Mouse (Mus musculus) liver, embryonic 11.5 days (tissue): Measurements from ENCODE around the gene Tfrc. TPM values are rescaled to one million over a fixed set of nuclear protein-coding genes. Genes with fewer than 3 reads are reported as not detected.

Experiments
- ATAC-seq: fragments of 200-750 bp; cut with Nextera tagmentation; replicated peaks from 2 replicates; pipeline ENCODE4 v1.8.0; 2017; ENCODE audit warnings: moderate number of reproducible peaks, mild to moderate bottlenecking, moderate TSS enrichment, moderate library complexity; ENCODE audit not compliant: low FRiP score
- DNase-seq: peaks from one replicate; pipeline ENCODE4 v3.0.0-alpha.2; 2017; ENCODE audit warnings: low spot score
- H3K27ac ChIP-seq: fragments of 300-500 bp; sonication (generic); 2 replicates; pipeline ENCODE4 v1.5.1; 2014; ENCODE audit warnings: mild to moderate bottlenecking, low read depth, low read length, control low read depth
- H3K27me3 ChIP-seq: fragments of 300-500 bp; sonication (generic); replicated peaks from 2 replicates; pipeline ENCODE4 v1.6.1; 2014; ENCODE audit warnings: low read length, mixed read lengths; ENCODE audit not compliant: control insufficient read depth, insufficient read depth
- H3K36me3 ChIP-seq: fragments of 300-500 bp; sonication (generic); 2 replicates; pipeline ENCODE4 v1.6.1; 2014; ENCODE audit warnings: mild to moderate bottlenecking, low read length, moderate library complexity, mixed read lengths; ENCODE audit not compliant: control insufficient read depth, insufficient read depth
- H3K4me1 ChIP-seq: fragments of 300-500 bp; sonication (generic); replicated peaks from 2 replicates; pipeline ENCODE4 v1.6.1; 2014; ENCODE audit warnings: low read length, mixed read lengths; ENCODE audit not compliant: control insufficient read depth, insufficient read depth
- H3K4me2 ChIP-seq: fragments of 300-500 bp; sonication (generic); 2 replicates; pipeline ENCODE4 v1.6.1; 2014; ENCODE audit warnings: mild to moderate bottlenecking, control low read depth, moderate library complexity
- H3K4me3 ChIP-seq: fragments of 300-500 bp; sonication (generic); 2 replicates; pipeline ENCODE4 v1.5.1; 2014; ENCODE audit warnings: low read depth, low read length, control low read depth
- H3K9ac ChIP-seq: fragments of 300-500 bp; sonication (generic); 2 replicates; pipeline ENCODE4 v1.6.1; 2014; ENCODE audit warnings: low read depth, low read length, control low read depth
- H3K9me3 ChIP-seq: fragments of 300-500 bp; sonication (generic); 2 replicates; pipeline ENCODE4 v1.6.1; 2016; ENCODE audit warnings: low read length, inconsistent platforms, mixed read lengths; ENCODE audit not compliant: control insufficient read depth
- WGBS: fragments of 180-500 bp; shearing (Covaris S2); extraction: QIAGEN DNeasy Blood & Tissue Kit; methylation state at CpG from one replicate; pipeline ENCODE4 v1.1.7; 2014; 5-methylcytosine and 5-hydroxymethylcytosine counted together
- polyA plus RNA-seq: library from polyadenylated mRNA; unstranded; fragments of >200 nt; fragmentation: Nextera tagmentation; extraction: Ambion mirVana; gene quantifications from 2 replicates; pipeline ENCODE4 v1.2.1, GENCODE M21; 2014

The Tfrc gene
- 220 and 245 TPM in 2 replicates for polyA plus RNA-seq

DNA sequence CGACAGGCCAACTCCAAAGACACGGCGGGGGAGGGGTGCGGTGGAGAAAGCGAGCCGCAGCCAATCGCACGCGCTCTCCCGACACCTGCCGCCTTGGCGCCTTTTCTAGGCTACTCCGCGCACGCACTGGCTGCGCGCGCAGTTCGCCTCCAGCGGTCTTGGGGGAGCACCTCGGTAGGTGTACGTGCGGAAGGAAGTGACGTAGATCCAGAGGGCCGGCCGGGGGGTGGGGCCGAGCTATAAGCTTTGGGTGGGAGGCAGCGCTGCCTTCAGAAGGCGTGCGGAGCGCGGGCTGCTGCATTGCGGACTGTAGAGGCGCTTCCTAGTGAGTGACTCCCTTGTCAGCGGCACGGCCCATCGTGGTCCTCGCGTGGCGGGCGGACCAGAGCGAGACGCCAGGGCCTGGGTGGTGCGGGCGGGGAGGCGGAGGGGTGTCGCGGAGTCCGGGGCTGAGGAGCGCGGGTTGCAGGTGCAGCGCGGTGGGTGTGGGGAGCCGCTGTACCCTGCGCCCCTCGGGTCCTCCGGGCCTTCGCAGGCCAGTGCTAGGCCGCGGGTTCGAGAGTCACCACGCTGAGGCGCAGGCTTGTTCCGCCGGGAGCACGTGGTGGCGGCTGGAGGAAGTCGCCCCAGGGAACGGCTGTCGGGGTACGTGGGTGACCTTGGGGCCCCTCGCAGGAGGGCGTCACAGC is at the start of gene Tfrc:
TSS of gene Tfrc (plus strand) at position 209 of the 689 bp plus-strand sequence.
- DNase-seq (peak; percentile 99), ATAC-seq (peak; percentile 95)
- Histone ChIP-seq H3K27me3 (no peaks in the 10 kb centered on the region), H3K4me2 (peak within 1 kb of the TSS; percentile 52), H3K4me3 (peak within 1 kb of the TSS; percentile 87), H3K4me1 (peaks cover 13% of the 10 kb centered on the region), H3K9ac (peak within 1 kb of the TSS; percentile 99), H3K36me3 (peaks cover 3% of the 10 kb centered on the region), H3K9me3 (no peaks in the 10 kb centered on the region), H3K27ac (peak within 1 kb of the TSS; percentile 98)
- under 1% methylated on average over 73 of the region's 73 CpGs for whole genome bisulfite sequencing

DNA sequence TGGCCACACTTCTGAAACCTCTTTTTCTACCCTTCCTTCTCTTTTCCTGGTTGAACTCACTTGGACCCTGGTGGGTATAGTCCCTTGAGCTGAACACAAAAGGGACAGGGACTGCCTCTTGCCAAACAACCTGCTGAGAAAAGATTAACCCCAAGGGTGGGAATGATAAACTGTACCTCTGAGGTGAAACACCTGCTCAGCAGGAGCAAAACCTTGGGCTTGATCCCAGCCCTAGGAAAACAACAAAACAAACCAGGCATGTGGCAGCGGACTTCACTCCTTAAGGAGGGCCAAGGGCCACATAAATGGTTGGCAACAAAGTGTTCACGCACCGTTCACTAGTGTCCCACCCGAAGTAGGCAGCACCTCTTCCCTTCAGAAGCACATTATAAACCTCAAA is 49.2 kb upstream of the Tfrc start:
- H3K27me3 ChIP-seq, result no peaks in the 10 kb centered on the region
- no peak for ATAC-seq
- H3K4me3 ChIP-seq, result no peak overlapping the region
- no peak overlapping the region for H3K4me2 ChIP-seq
- H3K27ac ChIP-seq, result no peak overlapping the region
- no peaks in the 10 kb centered on the region for H3K9me3 ChIP-seq
- WGBS, result 70% methylated on average over 4 of the region's 4 CpGs
- no peak for DNase-seq
- no peaks in the 10 kb centered on the region for H3K36me3 ChIP-seq
- no peak overlapping the region for H3K9ac ChIP-seq
- no peaks in the 10 kb centered on the region for H3K4me1 ChIP-seq

DNA sequence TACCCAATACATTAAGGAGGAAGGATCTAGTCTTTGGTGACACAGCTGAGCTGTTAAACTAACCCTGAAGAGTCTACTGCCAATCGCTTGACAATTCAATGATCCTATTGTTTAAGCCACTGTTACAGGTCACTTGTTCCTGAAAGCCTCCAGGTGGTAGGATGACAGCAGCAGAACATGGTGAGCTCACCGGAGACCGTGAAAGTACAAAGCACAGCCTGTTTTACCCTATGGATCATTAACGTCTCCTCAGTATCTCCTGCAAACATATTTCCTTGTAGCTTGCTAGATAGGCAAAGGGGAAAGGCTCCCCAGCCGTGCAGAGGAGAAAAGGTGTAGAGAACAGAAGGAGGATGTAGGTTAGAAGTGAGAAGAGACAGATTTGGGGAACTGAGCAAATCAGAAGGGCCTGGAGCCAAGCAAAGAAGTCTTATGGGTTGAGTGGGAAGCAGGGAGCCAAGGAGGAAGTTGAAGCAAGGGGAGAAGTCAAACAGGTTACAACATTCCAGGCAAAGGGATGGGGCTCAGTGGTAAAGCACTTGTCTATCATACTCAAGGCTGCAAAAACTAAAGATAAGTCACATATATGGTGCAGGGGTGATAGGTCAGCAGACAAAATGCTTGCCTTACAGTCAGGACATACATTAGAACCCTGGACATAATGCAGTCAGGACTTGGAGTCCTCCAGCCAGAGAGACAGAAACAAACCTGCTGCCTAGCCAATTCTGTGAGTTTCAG is 45.5 kb upstream of the Tfrc start:
- DNase-seq, result no peak
- 58% methylated on average over 5 of the region's 5 CpGs for WGBS
- Histone ChIP-seq H3K27ac (no peak overlapping the region), H3K27me3 (no peaks in the 10 kb centered on the region), H3K9ac (no peak overlapping the region), H3K4me3 (no peak overlapping the region), H3K4me2 (no peak overlapping the region), H3K36me3 (no peaks in the 10 kb centered on the region), H3K4me1 (no peaks in the 10 kb centered on the region), H3K9me3 (no peaks in the 10 kb centered on the region)
- no peak for ATAC-seq

DNA sequence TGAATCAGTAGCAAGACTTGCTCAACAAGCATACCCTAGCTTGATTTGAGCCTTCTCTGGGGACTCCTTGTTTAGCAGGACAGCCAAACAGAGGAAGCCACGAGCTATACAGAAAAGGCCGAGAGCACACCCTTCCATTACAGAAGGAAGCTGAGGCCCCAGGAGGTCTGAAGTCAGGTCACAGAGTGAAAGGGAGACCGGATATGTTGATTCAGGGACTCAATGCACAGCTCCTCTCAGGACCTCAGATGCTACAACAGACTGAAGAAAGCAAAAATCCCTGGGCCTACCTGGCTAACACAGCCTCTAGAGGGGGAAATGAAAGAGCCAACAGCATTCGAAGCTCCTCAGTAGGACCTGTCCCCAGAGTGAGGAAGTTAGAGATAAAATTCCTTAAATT is 41.4 kb upstream of the Tfrc start:
- Histone ChIP-seq H3K4me1 (no peaks in the 10 kb centered on the region), H3K9ac (no peak overlapping the region), H3K4me3 (no peak overlapping the region), H3K27me3 (no peaks in the 10 kb centered on the region), H3K36me3 (no peaks in the 10 kb centered on the region), H3K9me3 (no peaks in the 10 kb centered on the region), H3K4me2 (no peak overlapping the region), H3K27ac (no peak overlapping the region)
- no peak for ATAC-seq
- no peak for DNase-seq
- whole genome bisulfite sequencing, result 51% methylated on average over 4 of the region's 4 CpGs

DNA sequence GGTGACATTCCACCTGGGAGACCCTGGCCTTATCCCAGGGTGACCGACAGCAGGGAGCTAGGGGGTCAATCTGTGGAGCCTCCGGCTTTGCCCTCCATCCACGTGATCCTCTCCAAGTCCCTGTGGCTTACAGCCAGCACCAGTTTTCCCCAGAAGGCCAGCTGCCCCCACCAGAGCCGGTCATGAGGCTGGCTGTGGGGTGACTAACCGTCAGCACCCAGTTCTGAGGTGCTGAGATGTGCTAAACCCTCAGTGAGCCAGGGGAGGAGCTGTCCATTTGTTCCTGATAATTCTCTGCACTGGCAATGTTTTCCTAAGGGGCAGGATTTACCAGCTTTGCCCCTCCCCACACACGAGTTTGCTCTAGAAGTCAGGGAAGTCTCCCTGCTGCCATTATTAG is 40.3 kb upstream of the Tfrc start:
- H3K4me3 ChIP-seq, result no peak overlapping the region
- H3K27ac ChIP-seq, result no peak overlapping the region
- ATAC-seq (no peak), DNase-seq (no peak)
- WGBS, result 73% methylated on average over 6 of the region's 6 CpGs
- no peaks in the 10 kb centered on the region for H3K9me3 ChIP-seq
- no peaks in the 10 kb centered on the region for H3K4me1 ChIP-seq
- H3K27me3 ChIP-seq, result no peaks in the 10 kb centered on the region
- no peak overlapping the region for H3K4me2 ChIP-seq
- H3K36me3 ChIP-seq, result no peaks in the 10 kb centered on the region
- H3K9ac ChIP-seq, result no peak overlapping the region

DNA sequence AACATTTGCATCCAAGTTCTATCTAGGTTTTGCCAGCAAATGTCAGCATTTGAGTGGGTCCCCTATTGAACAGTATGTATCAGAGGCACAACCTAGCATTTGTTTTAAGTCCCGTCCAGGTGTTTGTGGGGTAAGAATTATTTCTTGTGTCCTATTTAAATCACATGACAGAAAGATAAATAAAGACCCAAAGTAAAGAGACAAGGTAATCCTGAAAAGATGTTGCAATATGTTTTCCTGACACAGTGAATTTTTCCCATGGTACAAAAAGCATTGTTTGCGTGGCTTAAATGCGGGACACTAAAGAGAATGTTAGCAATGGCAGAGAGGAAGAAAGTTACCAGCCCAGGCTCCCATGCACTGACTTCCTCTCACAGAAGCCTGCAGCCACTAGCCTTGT is 38.7 kb upstream of the Tfrc start:
- Histone ChIP-seq H3K9ac (no peak overlapping the region), H3K4me1 (no peaks in the 10 kb centered on the region), H3K27ac (no peak overlapping the region), H3K4me3 (no peak overlapping the region), H3K4me2 (no peak overlapping the region), H3K9me3 (no peaks in the 10 kb centered on the region), H3K27me3 (no peaks in the 10 kb centered on the region), H3K36me3 (no peaks in the 10 kb centered on the region)
- ATAC-seq (no peak), DNase-seq (no peak)
- WGBS, result 86% methylated on average over 3 of the region's 3 CpGs

DNA sequence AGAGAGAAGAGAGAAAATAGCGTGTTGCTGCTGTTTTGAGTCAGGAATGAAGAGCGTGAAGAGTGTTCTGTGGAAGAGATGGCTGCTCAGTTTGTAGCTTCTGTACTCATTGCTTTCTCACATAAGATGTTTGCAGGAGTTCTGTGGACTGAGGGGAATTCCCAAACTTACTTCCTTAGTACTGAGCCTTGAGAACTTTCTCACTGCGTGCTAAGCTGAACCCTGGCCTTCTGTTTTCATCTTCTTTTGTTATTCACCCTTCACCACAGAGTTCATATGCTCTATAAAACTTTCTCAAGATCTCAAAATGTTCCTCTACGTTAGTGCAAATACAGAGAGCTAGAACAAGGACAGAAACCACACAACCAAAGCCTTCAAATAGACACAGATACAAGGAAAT is 36.2 kb upstream of the Tfrc start:
- Histone ChIP-seq H3K4me1 (no peaks in the 10 kb centered on the region), H3K4me3 (no peak overlapping the region), H3K36me3 (no peaks in the 10 kb centered on the region), H3K27ac (no peak overlapping the region), H3K4me2 (no peak overlapping the region), H3K27me3 (no peaks in the 10 kb centered on the region), H3K9ac (no peak overlapping the region), H3K9me3 (no peaks in the 10 kb centered on the region)
- no peak for DNase-seq
- ATAC-seq, result no peak
- 85% methylated on average over 4 of the region's 4 CpGs for WGBS

DNA sequence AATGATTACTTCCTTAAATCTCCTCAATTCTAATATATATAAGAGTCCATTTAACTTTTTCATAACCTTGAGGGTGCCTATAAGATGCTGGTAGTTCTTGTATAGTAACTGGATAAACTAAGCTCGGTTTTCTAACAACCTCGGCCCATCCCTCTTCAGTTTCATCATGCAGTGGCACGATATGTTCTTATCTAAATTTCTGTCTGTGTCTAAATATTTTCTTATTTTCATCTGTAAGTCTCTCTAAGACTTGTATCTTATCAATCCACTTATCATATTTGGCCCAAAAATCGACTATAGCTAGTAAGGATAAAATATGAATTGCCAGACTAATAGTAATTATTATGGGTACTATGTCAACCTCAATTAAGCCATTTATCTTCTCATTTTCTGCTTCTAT is 22.2 kb upstream of the Tfrc start:
- H3K36me3 ChIP-seq, result no peaks in the 10 kb centered on the region
- H3K9me3 ChIP-seq, result no peaks in the 10 kb centered on the region
- ATAC-seq (no peak), DNase-seq (no peak)
- H3K4me2 ChIP-seq, result no peak overlapping the region
- H3K27me3 ChIP-seq, result no peaks in the 10 kb centered on the region
- no peak overlapping the region for H3K9ac ChIP-seq
- no peak overlapping the region for H3K4me3 ChIP-seq
- H3K4me1 ChIP-seq, result no peaks in the 10 kb centered on the region
- 80% methylated on average over 4 of the region's 4 CpGs for WGBS
- H3K27ac ChIP-seq, result no peak overlapping the region

DNA sequence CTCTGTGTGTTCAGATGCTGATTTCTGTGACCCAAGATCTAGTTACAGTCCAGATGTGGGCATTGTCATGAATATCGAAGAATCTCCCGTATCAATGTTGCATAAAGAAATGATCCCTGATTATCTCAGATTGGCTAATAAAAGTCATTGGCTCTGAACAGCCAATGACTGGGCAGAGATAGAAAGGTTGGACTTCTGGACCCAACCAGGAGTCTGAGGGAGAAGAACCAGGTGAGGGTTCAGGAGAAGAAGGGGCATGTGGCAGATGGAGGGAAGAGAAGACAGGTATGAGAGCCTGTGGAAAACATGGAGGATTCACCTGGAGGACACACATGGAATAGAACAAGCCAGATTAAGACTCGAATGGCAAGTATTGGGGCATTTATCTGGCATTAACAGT is 20.2 kb upstream of the Tfrc start:
- DNase-seq (no peak), ATAC-seq (no peak)
- no peak overlapping the region for H3K4me3 ChIP-seq
- H3K9me3 ChIP-seq, result no peaks in the 10 kb centered on the region
- WGBS, result 75% methylated on average over 3 of the region's 3 CpGs
- no peaks in the 10 kb centered on the region for H3K27me3 ChIP-seq
- H3K9ac ChIP-seq, result no peak overlapping the region
- no peaks in the 10 kb centered on the region for H3K36me3 ChIP-seq
- no peak overlapping the region for H3K4me2 ChIP-seq
- H3K27ac ChIP-seq, result no peak overlapping the region
- no peaks in the 10 kb centered on the region for H3K4me1 ChIP-seq
